Mouse (Mus musculus) CH12.LX (cell line): ENCODE data around the gene Ssh3. TPM values are rescaled to one million over a fixed set of nuclear protein-coding genes. Genes with fewer than 3 reads are reported as not detected.

ENCODE experiments used
- DNase-seq: peaks from one replicate; pipeline ENCODE4 v3.0.0-alpha.2; 2013; ENCODE audit errors: extremely low read depth
- H3K27ac ChIP-seq: 2 replicates; pipeline ENCODE4 v1.5.1; 2012; ENCODE audit warnings: low read depth, mild to moderate bottlenecking, control low read depth, moderate library complexity; ENCODE audit not compliant: insufficient read depth
- H3K27me3 ChIP-seq: replicated peaks from 2 replicates; pipeline ENCODE3; 2012; ENCODE audit warnings: inconsistent platforms
- H3K36me3 ChIP-seq, 2 experiments: replicated peaks in 1 of 2; 2 replicates each; pipeline versions ENCODE3 to v1.6.1; 2012; ENCODE audit warnings: inconsistent platforms in 1 of 2, low read length in 1 of 2, mild to moderate bottlenecking in 1 of 2, mixed read lengths in 1 of 2, moderate library complexity in 1 of 2; ENCODE audit not compliant: control insufficient read depth in 1 of 2, insufficient read depth in 1 of 2
- H3K4me1 ChIP-seq, 2 experiments: 2 replicates each; pipeline ENCODE4 v1.6.1; 2012; ENCODE audit warnings: inconsistent platforms in 1 of 2, moderate library complexity in 1 of 2; ENCODE audit not compliant: insufficient read depth in 2 of 2, control insufficient read depth in 1 of 2
- H3K4me2 ChIP-seq: 2 replicates; pipeline ENCODE4 v1.6.1; 2012; ENCODE audit warnings: low read depth, mild to moderate bottlenecking, control low read depth; ENCODE audit not compliant: poor library complexity, insufficient read depth, severe bottlenecking
- H3K4me3 ChIP-seq, 3 experiments: fragments of 150-350 bp in 1 of 3; sonication (generic) in 1 of 3; replicated peaks in 1 of 3; 2 replicates each; pipeline versions ENCODE3 to v1.5.1; 2011 to 2012; ENCODE audit warnings: low read depth in 2 of 3, low read length in 2 of 3, mild to moderate bottlenecking in 2 of 3, moderate library complexity in 2 of 3, control low read depth in 1 of 3, improper control_type of control experiment in 1 of 3, inconsistent platforms in 1 of 3, mixed read lengths in 1 of 3; ENCODE audit not compliant: poor library complexity in 1 of 3
- H3K79me2 ChIP-seq: replicated peaks from 2 replicates; pipeline ENCODE4 v1.6.1; 2012; ENCODE audit warnings: mild to moderate bottlenecking, moderate library complexity; ENCODE audit not compliant: control insufficient read depth, poor library complexity, insufficient read depth, severe bottlenecking; ENCODE audit errors: extremely low read depth
- H3K9ac ChIP-seq: 2 replicates; pipeline ENCODE4 v1.6.1; 2012; ENCODE audit warnings: low read depth, mild to moderate bottlenecking, control low read depth, moderate library complexity; ENCODE audit not compliant: insufficient read depth
- H3K9me3 ChIP-seq: replicated peaks from 2 replicates; pipeline ENCODE3; 2012; ENCODE audit warnings: low read length, inconsistent platforms, mixed read lengths
- BHLHE40 ChIP-seq: IDR thresholded peaks from 2 replicates; pipeline ENCODE4 v1.6.1; 2011; ENCODE audit warnings: mild to moderate bottlenecking, low read depth, low read length, improper control_type of control experiment
- CHD1 ChIP-seq: IDR thresholded peaks from 2 replicates; pipeline ENCODE4 v1.6.1; 2012; ENCODE audit warnings: low read depth, low read length, improper control_type of control experiment, inconsistent platforms
- CHD2 ChIP-seq: IDR thresholded peaks from 2 replicates; pipeline ENCODE4 v1.6.1; 2011; ENCODE audit warnings: low read length, improper control_type of control experiment
- ELF1 ChIP-seq: IDR thresholded peaks from 2 replicates; pipeline ENCODE4 v1.6.1; 2014; ENCODE audit warnings: low read depth, mild to moderate bottlenecking, inconsistent platforms, low read length, improper control_type of control experiment
- HCFC1 ChIP-seq: IDR thresholded peaks from 2 replicates; pipeline ENCODE4 v1.6.1; 2012; ENCODE audit warnings: low read depth, mild to moderate bottlenecking, inconsistent platforms, low read length, improper control_type of control experiment
- IRF4 ChIP-seq: IDR thresholded peaks from 2 replicates; pipeline ENCODE4 v1.6.1; 2014; ENCODE audit warnings: low read depth, mild to moderate bottlenecking, inconsistent platforms, low read length, improper control_type of control experiment
- JUND ChIP-seq: conservative IDR thresholded peaks from 2 replicates; pipeline ENCODE4 v1.6.1; 2011; ENCODE audit warnings: low read depth, low read length, improper control_type of control experiment
- MAFK ChIP-seq: IDR thresholded peaks from 2 replicates; pipeline ENCODE4 v1.6.1; 2011; ENCODE audit warnings: low read length, improper control_type of control experiment; ENCODE audit not compliant: insufficient replicate concordance
- MAX ChIP-seq: IDR thresholded peaks from 2 replicates; pipeline ENCODE4 v1.6.1; 2011; ENCODE audit warnings: low read length, improper control_type of control experiment
- MAZ ChIP-seq: IDR thresholded peaks from 2 replicates; pipeline ENCODE4 v1.6.1; 2012; ENCODE audit warnings: low read depth, mild to moderate bottlenecking, inconsistent platforms, low read length, improper control_type of control experiment, moderate library complexity
- MEF2A ChIP-seq: IDR thresholded peaks from 2 replicates; pipeline ENCODE4 v1.6.1; 2014; ENCODE audit warnings: low read depth, mild to moderate bottlenecking, inconsistent platforms, low read length, improper control_type of control experiment, borderline replicate concordance
- NELFE ChIP-seq: IDR thresholded peaks from 2 replicates; pipeline ENCODE4 v1.6.1; 2011; ENCODE audit warnings: low read depth, low read length, improper control_type of control experiment
- PAX5 ChIP-seq: IDR thresholded peaks from 2 replicates; pipeline ENCODE4 v1.6.1; 2012; ENCODE audit warnings: low read length, inconsistent platforms, mixed read lengths
- POLR2A ChIP-seq: IDR thresholded peaks from 2 replicates; pipeline ENCODE4 v1.6.1; 2011; ENCODE audit warnings: low read depth, mild to moderate bottlenecking, improper control_type of control experiment, low read length
- RAD21 ChIP-seq: IDR thresholded peaks from 2 replicates; pipeline ENCODE4 v1.6.1; 2011; ENCODE audit warnings: low read depth, mild to moderate bottlenecking, low read length, improper control_type of control experiment, moderate library complexity
- SIN3A ChIP-seq: IDR thresholded peaks from 2 replicates; pipeline ENCODE4 v1.6.1; 2012; ENCODE audit warnings: low read length, improper control_type of control experiment, inconsistent platforms
- SMC3 ChIP-seq: IDR thresholded peaks from 2 replicates; pipeline ENCODE4 v1.6.1; 2011; ENCODE audit warnings: low read depth, low read length, improper control_type of control experiment
- TBP ChIP-seq: conservative IDR thresholded peaks from 2 replicates; pipeline ENCODE4 v1.6.1; 2011; ENCODE audit warnings: low read depth, low read length, improper control_type of control experiment
- TCF12 ChIP-seq: IDR thresholded peaks from 2 replicates; pipeline ENCODE4 v1.6.1; 2014; ENCODE audit warnings: low read depth, mild to moderate bottlenecking, inconsistent platforms, low read length, improper control_type of control experiment
- UBTF ChIP-seq: IDR thresholded peaks from 2 replicates; pipeline ENCODE4 v1.6.1; 2012; ENCODE audit warnings: low read depth, mild to moderate bottlenecking, inconsistent platforms, low read length, improper control_type of control experiment, moderate library complexity
- USF2 ChIP-seq: conservative IDR thresholded peaks from 2 replicates; pipeline ENCODE4 v1.6.1; 2011; ENCODE audit warnings: low read depth, low read length, improper control_type of control experiment
- ZC3H11A ChIP-seq: IDR thresholded peaks from 2 replicates; pipeline ENCODE4 v1.6.1; 2012; ENCODE audit warnings: low read depth, mild to moderate bottlenecking, inconsistent platforms, low read length, improper control_type of control experiment
- ZMIZ1 ChIP-seq: IDR thresholded peaks from 2 replicates; pipeline ENCODE4 v1.6.1; 2012; ENCODE audit warnings: low read depth, mild to moderate bottlenecking, inconsistent platforms, low read length, improper control_type of control experiment
- dilution Hi-C: fragments of 300-500 bp; cut with MboI; formaldehyde crosslinking; loops from 2 replicates; pipeline ENCODE4 v1.14.3; 2020; ENCODE audit warnings: low sequenced_read_pairs; ENCODE audit not compliant: extremely low pct_unique_long_range_greater_than_20kb, extremely low pct_ligation_motif_present
- in situ Hi-C: fragments of 300-500 bp; cut with MboI; formaldehyde crosslinking; loops from 3 replicates; pipeline ENCODE4 v1.14.3; 2019; ENCODE audit warnings: low sequenced_read_pairs, low pct_ligation_motif_present, low pct_unique_long_range_greater_than_20kb, mixed read lengths
- polyA plus RNA-seq: library from polyadenylated mRNA; unstranded; fragments of >175 nt; gene quantifications from 2 replicates; pipeline ENCODE4 v1.2.1, GENCODE M21; 2012; ENCODE audit warnings: low read depth; ENCODE audit not compliant: insufficient read length
- total RNA-seq, 2 experiments: library from RNA; depleted of rRNA; stranded (reverse); fragments of 300-350 nt in 1 of 2; fragments of >200 nt in 1 of 2; gene quantifications; 2 replicates each; pipeline ENCODE4 v1.2.3; 2012 to 2014

Gene Ssh3
- total and polyA plus RNA-seq, 3 experiments: 5.6 to 30.0 (median 12.3) TPM

GRCm38 (mm10) chr19:4232651-4233050 lies 36.3 kb downstream of the Ssh3 start:
- H3K27ac ChIP-seq: no peak overlapping the region
- H3K9ac ChIP-seq: peak overlapping the region; percentile 82
- dilution Hi-C loops: no loop called here
- H3K4me2 ChIP-seq: peak overlapping the region; percentile 82
- TF ChIP-seq USF2: no peak
- TF ChIP-seq ZMIZ1: no peak
- no peak for TF ChIP-seq MAFK
- no peak for TF ChIP-seq UBTF
- no peak for TF ChIP-seq CHD2
- no peak for TF ChIP-seq NELFE
- no peak for TF ChIP-seq POLR2A
- no peak for TF ChIP-seq IRF4
- TF ChIP-seq MAZ: no peak
- no peak for TF ChIP-seq PAX5
- TF ChIP-seq ELF1: no peak
- no peak for TF ChIP-seq HCFC1
- no peak for TF ChIP-seq RAD21
- no peak for TF ChIP-seq MAX
- TF ChIP-seq JUND: no peak
- H3K4me3 ChIP-seq: peak overlapping the region; percentile 63 to 75 (median 68)
- H3K9me3 ChIP-seq: peaks cover 3% of the 10 kb centered on the region
- peaks cover 0 to 5% of the 10 kb centered on the region in 2 experiments for H3K36me3 ChIP-seq
- DNase-seq: no peak
- no peaks in the 10 kb centered on the region for H3K79me2 ChIP-seq
- in situ Hi-C loops: no loop called here
- peaks cover 22 to 49% of the 10 kb centered on the region in 2 experiments for H3K4me1 ChIP-seq
- H3K27me3 ChIP-seq: peaks cover 6% of the 10 kb centered on the region

GRCm38 (mm10) chr19:4232186-4232572 lies 36.8 kb downstream of the Ssh3 start:
- peak; percentile 33 for DNase-seq
- Histone ChIP-seq H3K79me2 (no peaks in the 10 kb centered on the region), H3K27me3 (peaks cover 6% of the 10 kb centered on the region), H3K4me3 (peak overlapping the region; percentile 63 to 75 (median 68)), H3K36me3 (peaks cover 0 to 5% of the 10 kb centered on the region in 2 experiments), H3K4me2 (peak overlapping the region; percentile 82), H3K4me1 (peaks cover 24 to 53% of the 10 kb centered on the region in 2 experiments), H3K9me3 (no peaks in the 10 kb centered on the region), H3K27ac (peak overlapping the region; percentile 88), H3K9ac (peak overlapping the region; percentile 82)
- dilution Hi-C loops (no loop called here), in situ Hi-C loops (no loop called here)
- TF ChIP-seq TCF12: no peak
- TF ChIP-seq SMC3: no peak
- no peak for TF ChIP-seq TBP
- TF ChIP-seq BHLHE40: no peak
- no peak for TF ChIP-seq ZC3H11A
- TF ChIP-seq MEF2A: 0 out of 2 replicates have a peak, but pooled peaks have one; percentile 23
- TF ChIP-seq MAZ: no peak
- 0 out of 2 replicates have a peak, but pooled peaks have one; percentile 6 for TF ChIP-seq SIN3A
- TF ChIP-seq CHD1: 0 out of 2 replicates have a peak, but pooled peaks have one; percentile 24
